ENCODE assay signal across 20 mouse cellular contexts in the genomic region with DNA sequence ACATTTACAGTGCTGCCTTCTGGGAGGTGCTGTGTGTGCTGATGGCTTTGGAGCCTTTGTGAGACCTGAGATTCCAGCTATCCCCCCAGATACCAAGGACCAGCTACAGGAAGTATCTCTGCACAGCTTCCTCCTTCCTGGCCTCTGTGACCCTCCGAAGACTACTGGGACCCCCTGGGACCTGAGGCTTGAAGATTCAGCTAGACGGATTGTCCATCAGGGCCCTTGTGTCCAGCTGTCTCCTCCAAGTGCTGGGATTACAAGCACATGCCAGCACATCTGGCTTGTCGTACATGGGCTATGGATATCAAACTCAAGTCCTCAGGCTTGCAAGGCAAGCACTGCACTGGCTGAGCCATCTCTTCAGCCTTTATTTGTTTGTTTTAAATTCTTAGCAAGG.
DNase-seq lines count a peak whose midpoint lies in the region; ATAC-seq and TF ChIP-seq lines count a peak whose summit lies in the region.
"Had no signal": no experiment of that assay in that cellular context is flagged by ENCODE, and none has a peak within 500 bp of the region (broad histone marks: within the 10 kb centered on the region; RNA-seq: fewer than 3 reads in every experiment).

No protein-coding gene starts in this region.

- no peak overlapping the region for H3K4me2 ChIP-seq in kidney, embryonic 16.5 days (replicated peaks; ENCODE audit: low read depth, low read length)
- H3K4me2 ChIP-seq: hindbrain, embryonic 13.5 days had no signal

- no peak for TF ChIP-seq CTCF in gastrocnemius, adult 2 months (IDR thresholded peaks at IDR 0.05)

- H3K36me3 ChIP-seq in kidney, embryonic 16.5 days (ENCODE audit: insufficient read depth, low read length), result no peaks in the 10 kb centered on the region
- H3K36me3 ChIP-seq: heart, embryonic 10.5 days; hindbrain, embryonic 13.5 days had no signal

- H3K4me1 ChIP-seq in kidney, embryonic 16.5 days (ENCODE audit: insufficient read depth, low read length), result peaks cover 15% of the 10 kb centered on the region

- peak overlapping the region; percentile 4; the same call in 1 of the 2 replicates for H3K27ac ChIP-seq in kidney, embryonic 16.5 days (ENCODE audit: low read length)
- H3K27ac ChIP-seq in gastrocnemius, adult 2 months, result no peak overlapping the region
- H3K27ac ChIP-seq: heart, embryonic 10.5 days; hindbrain, embryonic 13.5 days; kidney, postnatal 0 days had no signal

- ATAC-seq in kidney, embryonic 16.5 days (ENCODE audit: low FRiP score, low TSS enrichment), result no peak
- ATAC-seq: CD4-positive, CD25-positive, alpha-beta regulatory T cell, adult 4 months; forebrain, postnatal 0 days; lung, postnatal 0 days; Patski had no signal

- H3K4me3 ChIP-seq in kidney, embryonic 16.5 days (ENCODE audit: low read length), result no peak overlapping the region
- no peak overlapping the region for H3K4me3 ChIP-seq in gastrocnemius, adult 2 months
- H3K4me3 ChIP-seq: heart, embryonic 10.5 days; hindbrain, embryonic 13.5 days had no signal

- WGBS in kidney, embryonic 16.5 days, result 46% methylated on average over 3 of the region's 3 CpGs

- DNase-seq in embryo, embryonic 9.5 days (ENCODE audit: extremely low spot score), result peak; percentile 20
- DNase-seq in embryo, embryonic 10.5 days (ENCODE audit: low spot score), result no peak
- no peak for DNase-seq in kidney, adult 9 months
- DNase-seq in gastrocnemius, adult 2 months, result peak; percentile 56
- peak; percentile 42 for DNase-seq in skeletal muscle tissue, adult 2 months (ENCODE audit: low read depth, low spot score)
- DNase-seq in spleen, postnatal 14 days (ENCODE audit: low spot score in 2 of 2), result no peak
- DNase-seq: adrenal gland, adult 8-10 months; cerebellum, postnatal 10 days; forebrain, postnatal 0 days; liver; midbrain, embryonic 14.5 days; right cerebral cortex, postnatal 14 days; thymus, postnatal 14 days had no signal

- intact Hi-C loops in gastrocnemius, adult 2 months (cut with DNase I), result no loop called here

- H3K27me3 ChIP-seq in kidney, embryonic 16.5 days (ENCODE audit: insufficient read depth, low read length), result no peaks in the 10 kb centered on the region
- H3K27me3 ChIP-seq: hindbrain, embryonic 13.5 days had no signal

- H3K9me3 ChIP-seq in kidney, embryonic 16.5 days (ENCODE audit: low read length), result no peaks in the 10 kb centered on the region
- H3K9me3 ChIP-seq: heart, embryonic 10.5 days; hindbrain, embryonic 13.5 days had no signal

- H3K9ac ChIP-seq in kidney, embryonic 16.5 days (replicated peaks; ENCODE audit: low read length), result no peak overlapping the region
- H3K9ac ChIP-seq: forebrain, postnatal 0 days; hindbrain, embryonic 13.5 days had no signal

Comparison
In these comparisons a context has a peak if more than half of its experiments do, and no peak if none do; other contexts are left out.
1. DNase-seq: peak in embryo, embryonic 9.5 days (single experiment), gastrocnemius, adult 2 months (single experiment) and skeletal muscle tissue, adult 2 months (single experiment); none in embryo, embryonic 10.5 days (single experiment), kidney, adult 9 months (single experiment) and spleen, postnatal 14 days (0 of 2).